Mouse (Mus musculus) cerebellum, adult (tissue): ENCODE measurements around the gene Kcnj5.

Source experiments
- ATAC-seq: cut with Nextera tagmentation; 2 replicates; pipeline ENCODE4 v1.9.2; 2017; ENCODE audit warnings: mild to moderate bottlenecking, moderate library complexity, mixed read lengths; ENCODE audit not compliant: insufficient number of reproducible peaks, low FRiP score, low TSS enrichment

Gene Kcnj5

GRCm38 (mm10) chr9:32323610-32324009 lies 20.5 kb downstream of the Kcnj5 start:
- no peak for ATAC-seq

- no peak for ATAC-seq
These were observed 24.0 kb downstream of the Kcnj5 start for GRCm38 (mm10) chr9:32320167-32320566.

GRCm38 (mm10) chr9:32315999-32316398 lies 28.2 kb downstream of the Kcnj5 start:
- no peak for ATAC-seq

GRCm38 (mm10) chr9:32314071-32314470 lies 30.1 kb downstream of the Kcnj5 start:
- ATAC-seq: no peak

GRCm38 (mm10) chr9:32312208-32312607 lies 31.9 kb downstream of the Kcnj5 start:
- no peak for ATAC-seq

- 0 out of 2 replicates have a peak, but pooled peaks have one; percentile 52 for ATAC-seq
These were observed 32.4 kb downstream of the Kcnj5 start for GRCm38 (mm10) chr9:32311786-32312185.

GRCm38 (mm10) chr9:32302501-32303150 lies 41.5 kb downstream of the Kcnj5 start:
- no peak for ATAC-seq

- ATAC-seq: no peak
These were observed 48.9 kb downstream of the Kcnj5 start for GRCm38 (mm10) chr9:32295061-32295800.

GRCm38 (mm10) chr9:32292686-32293085 lies 51.5 kb downstream of the Kcnj5 start:
- 0 out of 2 replicates have a peak, but pooled peaks have one; percentile 10 for ATAC-seq

- ATAC-seq: no peak
These were observed 52.5 kb downstream of the Kcnj5 start for GRCm38 (mm10) chr9:32291618-32292017.

GRCm38 (mm10) chr9:32283591-32283990 lies 60.6 kb downstream of the Kcnj5 start:
- no peak for ATAC-seq

GRCm38 (mm10) chr9:32280456-32280855 lies 63.7 kb downstream of the Kcnj5 start:
- no peak for ATAC-seq

- no peak for ATAC-seq
These were observed 64.4 kb downstream of the Kcnj5 start for GRCm38 (mm10) chr9:32279789-32280188.

GRCm38 (mm10) chr9:32278052-32278451 lies 66.1 kb downstream of the Kcnj5 start:
- no peak for ATAC-seq

GRCm38 (mm10) chr9:32271896-32272444 lies 72.2 kb downstream of the Kcnj5 start:
- ATAC-seq: no peak
